Mouse (Mus musculus) limb, embryonic 14.5 days (tissue): Measurements from ENCODE around the gene Tnk1. TPM values are rescaled to one million over a fixed set of nuclear protein-coding genes. Genes with fewer than 3 reads are reported as not detected.
"Not testable (repeated sequence)": the region's sequence is repeated elsewhere in the genome, so short reads cannot be mapped to it uniquely, and the experiment has no call there.

Experiments
- ATAC-seq: fragments of 200-750 bp; cut with Nextera tagmentation; 2 replicates; pipeline ENCODE4 v1.8.0; 2017; ENCODE audit warnings: low read depth, moderate number of reproducible peaks, moderate TSS enrichment; ENCODE audit not compliant: low FRiP score
- DNase-seq: peaks from one replicate; pipeline ENCODE4 v3.0.0-alpha.2; 2015; ENCODE audit warnings: low spot score
- H3K27ac ChIP-seq: fragments of 300-500 bp; sonication (generic); replicated peaks from 2 replicates; pipeline ENCODE4 v1.5.1; 2014; ENCODE audit warnings: low read depth, mild to moderate bottlenecking, low read length, moderate library complexity, mixed read lengths
- H3K27me3 ChIP-seq: fragments of 300-500 bp; sonication (generic); 2 replicates; pipeline ENCODE4 v1.6.1; 2014; ENCODE audit warnings: low read length, mixed read lengths; ENCODE audit not compliant: control insufficient read depth, insufficient read depth
- H3K36me3 ChIP-seq: fragments of 300-500 bp; sonication (generic); 2 replicates; pipeline ENCODE4 v1.6.1; 2014; ENCODE audit warnings: mild to moderate bottlenecking, low read length, moderate library complexity, mixed read lengths; ENCODE audit not compliant: control insufficient read depth, insufficient read depth
- H3K4me1 ChIP-seq: fragments of 300-500 bp; sonication (generic); 2 replicates; pipeline ENCODE4 v1.6.1; 2014; ENCODE audit warnings: antibody characterized with exemption, low read length, mixed read lengths; ENCODE audit not compliant: control insufficient read depth, insufficient read depth
- H3K4me2 ChIP-seq: fragments of 300-500 bp; sonication (generic); replicated peaks from 2 replicates; pipeline ENCODE4 v1.6.1; 2014; ENCODE audit warnings: low read depth, mild to moderate bottlenecking, low read length, moderate library complexity; ENCODE audit not compliant: severe bottlenecking
- H3K4me3 ChIP-seq: fragments of 300-500 bp; sonication (generic); replicated peaks from 2 replicates; pipeline ENCODE4 v1.5.1; 2014; ENCODE audit warnings: low read length
- H3K9ac ChIP-seq: fragments of 300-500 bp; sonication (generic); 2 replicates; pipeline ENCODE4 v1.6.1; 2014; ENCODE audit warnings: mild to moderate bottlenecking, low read depth, low read length, moderate library complexity; ENCODE audit not compliant: severe bottlenecking
- H3K9me3 ChIP-seq: fragments of 300-500 bp; sonication (generic); 2 replicates; pipeline ENCODE4 v1.6.1; 2016; ENCODE audit warnings: low read length; ENCODE audit not compliant: control insufficient read depth
- POLR2A ChIP-seq: fragments of 200-500 bp; IDR thresholded peaks from 2 replicates; pipeline ENCODE4 v1.8.0; 2012; ENCODE audit warnings: inconsistent platforms, mild to moderate bottlenecking, moderate library complexity, borderline replicate concordance; ENCODE audit not compliant: insufficient read depth, insufficient read length; ENCODE audit errors: extremely low read depth
- WGBS: fragments of 180-500 bp; shearing (Covaris S2); extraction: QIAGEN DNeasy Blood & Tissue Kit; methylation state at CpG from one replicate; pipeline ENCODE4 v1.1.7; 2014; 5-methylcytosine and 5-hydroxymethylcytosine counted together
- polyA plus RNA-seq, 2 experiments: library from polyadenylated mRNA; depleted of rRNA in 1 of 2; stranded (reverse) in 1 of 2; unstranded in 1 of 2; fragments of >200 nt; fragmentation: Nextera tagmentation in 1 of 2; extraction: Ambion mirVana in 1 of 2; gene quantifications; 2 replicates each; pipeline versions ENCODE4 v1.2.1 to v1.2.3; 2012 to 2014

Tnk1 gene
- polyA plus RNA-seq, 2 experiments: 2.8 to 3.3 TPM

DNA sequence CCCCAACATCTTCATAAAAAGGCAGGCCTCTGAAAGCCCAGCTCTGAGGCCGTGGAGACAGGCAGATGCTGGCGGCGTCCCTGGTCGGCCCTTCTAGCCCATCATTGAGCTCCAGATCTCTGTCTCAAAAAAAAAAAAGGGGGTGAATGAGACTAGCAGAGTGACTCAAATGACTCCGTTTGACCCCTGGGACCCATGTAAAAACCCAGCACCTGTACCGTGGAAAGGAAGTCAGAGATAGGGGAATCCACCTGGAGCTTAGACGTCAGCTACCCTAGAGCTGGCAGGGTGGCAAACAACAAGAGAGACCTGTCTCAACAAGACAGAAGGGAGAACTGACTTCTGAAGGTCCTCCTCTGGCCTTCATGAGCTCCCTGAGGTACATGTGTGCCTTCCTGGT lies 13.3 kb upstream of the Tnk1 start:
- Histone ChIP-seq H3K27me3 (no peaks in the 10 kb centered on the region), H3K9me3 (no peaks in the 10 kb centered on the region), H3K4me2 (no peak overlapping the region), H3K4me1 (peaks cover 5% of the 10 kb centered on the region; the same call in 1 of the 2 replicates), H3K9ac (no peak overlapping the region), H3K27ac (no peak overlapping the region), H3K4me3 (no peak overlapping the region), H3K36me3 (no peaks in the 10 kb centered on the region)
- no peak for ATAC-seq
- no peak for TF ChIP-seq POLR2A
- WGBS: 79% methylated on average over 7 of the region's 7 CpGs
- no peak for DNase-seq

DNA sequence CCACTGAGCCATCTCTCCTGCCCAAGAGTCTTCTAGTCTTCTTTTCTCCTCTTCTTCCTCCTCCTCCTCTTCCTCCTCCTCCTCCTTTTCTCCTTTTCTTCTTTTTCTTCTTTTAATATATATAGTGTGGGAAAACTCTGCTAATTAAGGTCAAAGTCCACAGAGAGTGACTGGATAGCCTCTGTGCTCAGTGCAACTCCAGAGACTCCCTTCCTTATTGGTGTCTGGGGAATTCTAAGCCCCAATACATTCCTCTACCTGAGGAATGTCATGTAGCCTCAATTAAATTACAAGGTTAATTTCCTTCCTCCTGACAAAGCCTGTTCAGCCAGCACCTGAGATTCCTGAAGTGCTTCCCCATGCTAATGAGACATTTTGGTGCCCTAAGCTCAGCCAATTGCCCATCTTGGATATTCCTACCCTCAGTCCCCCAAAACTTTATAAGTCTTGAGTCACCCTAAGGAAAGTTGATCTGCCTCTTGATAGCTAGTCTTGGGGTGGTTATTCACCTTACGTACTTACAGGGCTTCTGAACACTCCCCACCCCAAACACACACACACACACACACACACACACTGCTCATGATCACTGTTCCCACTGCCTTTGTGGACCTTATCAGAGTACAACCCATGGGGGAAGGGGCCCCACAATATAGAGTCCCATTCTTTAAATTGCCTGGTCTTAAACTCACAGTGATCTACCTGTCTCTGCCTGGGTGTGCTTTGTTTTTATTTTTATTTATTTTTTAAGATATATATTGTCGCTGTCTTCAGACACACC lies 11.9 kb upstream of the Tnk1 start:
- no peaks in the 10 kb centered on the region for H3K27me3 ChIP-seq
- H3K9ac ChIP-seq: no peak overlapping the region
- no peak overlapping the region for H3K4me2 ChIP-seq
- H3K4me3 ChIP-seq: no peak overlapping the region
- DNase-seq (no peak), ATAC-seq (no peak)
- no peak overlapping the region for H3K27ac ChIP-seq
- no peak for TF ChIP-seq POLR2A
- WGBS: 84% methylated on average over 2 of the region's 2 CpGs
- no peaks in the 10 kb centered on the region for H3K36me3 ChIP-seq
- no peaks in the 10 kb centered on the region for H3K4me1 ChIP-seq
- H3K9me3 ChIP-seq: no peaks in the 10 kb centered on the region

DNA sequence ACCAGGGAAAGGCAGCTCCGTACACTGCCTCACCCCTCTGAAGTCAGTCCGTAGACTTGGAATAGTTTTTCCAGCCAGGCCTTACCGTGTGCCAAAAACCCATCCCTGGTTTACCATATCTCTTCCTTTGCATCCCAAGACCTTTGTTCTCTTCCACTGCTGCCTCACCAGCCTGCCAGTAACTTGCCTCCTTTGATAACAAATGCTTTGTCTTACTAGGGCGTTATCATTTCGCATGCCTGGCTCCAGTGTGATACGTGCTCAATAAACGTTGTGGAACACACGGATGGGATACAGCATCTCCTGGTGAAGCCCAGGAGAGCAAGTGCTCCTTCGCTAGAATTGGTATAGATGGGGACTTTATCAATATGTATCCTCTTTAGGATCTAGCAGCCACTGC lies 8.8 kb upstream of the Tnk1 start:
- H3K27ac ChIP-seq: no peak overlapping the region
- ATAC-seq (no peak), DNase-seq (no peak)
- no peaks in the 10 kb centered on the region for H3K4me1 ChIP-seq
- no peaks in the 10 kb centered on the region for H3K9me3 ChIP-seq
- no peaks in the 10 kb centered on the region for H3K27me3 ChIP-seq
- 70% methylated on average over 9 of the region's 9 CpGs for WGBS
- no peaks in the 10 kb centered on the region for H3K36me3 ChIP-seq
- H3K4me3 ChIP-seq: no peak overlapping the region
- TF ChIP-seq POLR2A: no peak
- H3K4me2 ChIP-seq: no peak overlapping the region
- H3K9ac ChIP-seq: no peak overlapping the region

DNA sequence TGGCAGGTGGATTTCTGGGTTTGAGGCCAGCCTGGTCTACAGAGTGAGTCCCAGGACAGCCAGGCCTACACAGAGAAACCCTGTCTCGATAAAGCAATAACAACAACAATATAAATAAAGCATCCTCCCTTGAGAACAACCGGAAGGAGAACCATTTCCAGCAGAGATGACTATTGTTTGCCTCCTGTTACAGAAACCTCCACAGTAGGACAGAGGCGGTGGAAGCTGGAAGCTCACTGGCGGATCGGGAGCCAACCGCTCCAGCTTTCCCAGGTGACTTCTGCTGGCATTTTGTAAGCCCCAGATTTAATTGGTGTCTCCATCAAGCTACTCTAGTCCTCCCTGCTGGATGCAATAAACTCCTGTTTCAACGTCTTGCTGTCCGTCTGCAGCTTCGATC lies 7.0 kb upstream of the Tnk1 start:
- WGBS: 84% methylated on average over 9 of the region's 9 CpGs
- Histone ChIP-seq H3K9ac (no peak overlapping the region), H3K27ac (no peak overlapping the region), H3K9me3 (no peaks in the 10 kb centered on the region), H3K4me1 (no peaks in the 10 kb centered on the region), H3K36me3 (no peaks in the 10 kb centered on the region), H3K4me3 (no peak overlapping the region), H3K4me2 (no peak overlapping the region), H3K27me3 (no peaks in the 10 kb centered on the region)
- TF ChIP-seq POLR2A: no peak
- DNase-seq (no peak), ATAC-seq (no peak)

DNA sequence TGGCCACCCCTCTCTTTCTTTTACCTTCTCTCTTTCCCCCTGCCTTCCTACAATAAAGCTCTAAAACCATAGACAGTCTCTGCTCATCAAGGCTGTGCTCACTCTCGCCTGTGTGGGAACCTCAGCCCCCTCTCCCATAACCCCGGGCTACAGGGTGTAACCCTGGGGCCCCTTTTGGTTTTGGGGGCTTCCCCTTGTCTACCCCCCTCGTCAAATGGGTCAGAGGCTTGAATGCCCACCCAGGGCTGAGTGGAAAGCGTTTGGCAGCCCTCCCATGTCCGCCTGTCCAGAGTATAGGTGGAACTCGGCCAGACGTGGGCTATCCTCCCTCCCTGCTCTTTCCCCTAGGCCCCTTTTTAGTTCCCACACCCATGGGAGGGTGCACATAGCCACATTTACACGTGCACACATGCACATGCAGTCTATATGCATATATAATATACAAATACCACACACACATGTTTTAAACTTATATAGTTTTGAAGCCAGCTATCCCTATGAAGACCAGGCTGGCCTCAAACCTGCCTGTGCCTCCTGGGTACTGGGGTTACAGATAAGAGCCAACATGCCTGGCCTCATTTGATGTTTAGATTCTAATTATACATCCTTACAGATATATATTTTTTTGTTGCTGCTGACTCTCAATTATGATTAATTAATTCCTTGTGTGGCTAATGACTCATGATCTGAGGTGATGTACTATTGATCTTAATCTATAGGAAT lies 5.8 kb upstream of the Tnk1 start:
- Histone ChIP-seq H3K4me2 (no peak overlapping the region), H3K4me3 (no peak overlapping the region), H3K9me3 (no peaks in the 10 kb centered on the region), H3K27me3 (0 out of 2 replicates have a peak, but pooled peaks cover under 1% of the 10 kb centered on the region), H3K27ac (no peak overlapping the region), H3K4me1 (no peaks in the 10 kb centered on the region), H3K36me3 (no peaks in the 10 kb centered on the region), H3K9ac (no peak overlapping the region)
- TF ChIP-seq POLR2A: no peak
- WGBS: 47% methylated on average over 8 of the region's 8 CpGs
- DNase-seq (no peak), ATAC-seq (no peak)

DNA sequence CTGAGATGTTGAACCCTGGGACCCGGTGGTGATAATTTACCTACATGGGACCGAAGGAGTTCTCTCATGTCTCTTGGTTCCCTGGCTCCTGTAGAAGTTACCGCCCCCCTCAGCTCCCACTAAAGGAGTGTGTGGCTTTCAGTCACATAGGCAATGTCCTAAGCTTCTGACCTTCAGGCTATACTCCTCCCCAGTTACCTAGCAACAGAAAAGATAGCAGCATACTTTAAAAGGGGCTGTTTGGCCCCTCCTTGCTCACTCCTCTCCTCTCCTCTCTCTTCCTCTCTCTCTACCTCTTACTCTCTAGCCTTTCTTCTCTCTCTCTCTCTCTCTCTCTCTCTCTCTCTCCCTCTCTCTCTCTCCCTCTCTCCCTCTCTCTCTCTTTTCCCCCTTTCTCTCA lies 5.2 kb upstream of the Tnk1 start:
- not testable (repeated sequence) for H3K27me3 ChIP-seq, H3K4me1 ChIP-seq, H3K9me3 ChIP-seq, DNase-seq, H3K4me2 ChIP-seq, ATAC-seq, H3K9ac ChIP-seq, H3K36me3 ChIP-seq, H3K4me3 ChIP-seq, H3K27ac ChIP-seq
- WGBS: 84% methylated on average over 3 of the region's 3 CpGs
